Mouse (Mus musculus): ENCODE measurements around the gene Olfr1416.
A peak's percentile ranks its signal among the peaks of the same experiment; 100 is the strongest.
"Not testable (repeated sequence)": the region's sequence is repeated elsewhere in the genome, so short reads cannot be mapped to it uniquely, and the experiment has no call there.

Gene Olfr1416

DNA sequence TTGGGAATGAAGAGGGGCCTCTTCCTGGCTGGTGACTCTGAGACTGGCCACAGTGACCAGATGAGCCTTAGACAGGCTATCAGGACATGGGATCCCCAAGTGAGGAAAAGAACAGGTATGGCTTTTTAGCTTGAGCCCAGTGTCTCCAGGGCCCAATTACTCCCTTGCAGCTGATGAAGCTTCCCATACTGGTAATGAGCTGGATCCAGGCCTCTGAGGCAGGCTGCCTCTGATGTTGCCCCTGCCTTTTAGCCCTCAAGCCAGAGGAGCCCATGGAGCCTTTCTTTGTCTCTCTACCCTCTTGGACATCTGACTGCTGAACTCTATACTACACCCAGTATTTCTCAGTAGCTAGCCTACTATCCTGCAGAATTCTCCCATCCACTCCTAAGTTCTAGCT is at the start of gene Olfr1416:
Gene Olfr1416 (minus strand): TSS at position 101 of the 400 bp plus-strand sequence.
- DNase-seq = no peak

DNA sequence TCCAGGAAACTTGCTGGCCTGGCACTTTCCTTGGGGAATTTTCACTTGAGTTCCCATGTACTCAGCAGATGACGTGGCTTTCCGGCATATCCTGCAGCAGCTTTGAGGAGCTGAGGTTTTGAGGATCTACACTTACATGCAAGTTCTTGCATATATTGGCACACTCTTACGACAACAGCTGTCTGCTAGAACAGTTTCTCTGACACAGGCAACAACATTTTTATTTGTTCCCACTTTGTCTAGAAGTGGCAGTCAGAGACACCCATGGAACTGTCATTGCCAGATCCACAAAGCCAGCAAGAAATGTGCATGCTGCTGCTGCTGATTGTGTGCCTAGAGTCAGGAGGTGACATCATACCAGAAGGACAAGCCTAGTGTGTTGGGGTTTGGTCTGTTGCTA is 38.9 kb upstream of the Olfr1416 start:
- no peak for DNase-seq

- DNase-seq = peak; percentile 38
Measured at GRCm38 (mm10) chr1:92521376-92521775, 36.5 kb upstream of the Olfr1416 start.

- no peak for DNase-seq
Measured at GRCm38 (mm10) chr1:92519046-92519445, 34.1 kb upstream of the Olfr1416 start.

- no peak for DNase-seq
Measured at GRCm38 (mm10) chr1:92518561-92518960, 33.6 kb upstream of the Olfr1416 start, which contains the start of gene Olfr1414. Gene Olfr1414 (minus strand): TSS chr1:92518661.

DNA sequence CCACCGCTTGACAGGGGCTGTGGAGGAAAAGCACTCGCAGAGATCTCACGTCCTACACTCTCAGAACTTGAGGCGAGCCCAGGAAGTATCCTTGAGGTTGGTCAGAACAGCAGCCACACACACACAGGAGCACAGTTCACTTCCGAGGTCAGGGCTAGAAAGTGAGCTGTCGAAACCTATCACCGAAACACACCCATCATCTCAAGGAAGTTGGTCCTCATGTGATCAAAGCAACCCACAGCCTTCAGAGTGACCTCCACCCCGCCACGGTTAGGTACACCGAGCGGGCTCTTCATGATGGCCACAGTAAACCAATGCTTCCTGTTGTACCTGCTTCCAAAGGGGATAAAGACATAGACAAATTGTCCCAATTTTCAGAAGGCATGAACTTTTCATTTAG is 30.5 kb upstream of the Olfr1416 start:
- DNase-seq = no peak

DNA sequence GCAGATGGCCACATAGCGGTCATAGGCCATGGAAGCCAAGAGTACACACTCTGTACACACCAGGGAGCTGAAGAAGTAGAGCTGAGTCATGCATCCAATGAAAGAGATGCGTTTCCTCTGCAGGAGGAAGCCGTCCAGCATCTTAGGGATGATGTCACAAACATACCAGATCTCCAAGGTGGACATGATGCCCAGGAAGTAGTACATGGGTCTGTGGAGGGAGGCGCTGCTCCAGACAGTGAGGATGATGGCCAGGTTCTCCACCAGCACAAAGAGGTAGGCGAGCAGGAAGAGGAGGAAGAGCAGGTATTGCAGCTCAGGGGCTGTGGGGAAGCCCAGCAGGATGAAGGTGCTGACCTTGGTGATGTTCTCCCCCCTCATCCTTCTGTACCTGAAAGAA is 26.7 kb upstream of the Olfr1416 start:
- not testable (repeated sequence) for DNase-seq

DNA sequence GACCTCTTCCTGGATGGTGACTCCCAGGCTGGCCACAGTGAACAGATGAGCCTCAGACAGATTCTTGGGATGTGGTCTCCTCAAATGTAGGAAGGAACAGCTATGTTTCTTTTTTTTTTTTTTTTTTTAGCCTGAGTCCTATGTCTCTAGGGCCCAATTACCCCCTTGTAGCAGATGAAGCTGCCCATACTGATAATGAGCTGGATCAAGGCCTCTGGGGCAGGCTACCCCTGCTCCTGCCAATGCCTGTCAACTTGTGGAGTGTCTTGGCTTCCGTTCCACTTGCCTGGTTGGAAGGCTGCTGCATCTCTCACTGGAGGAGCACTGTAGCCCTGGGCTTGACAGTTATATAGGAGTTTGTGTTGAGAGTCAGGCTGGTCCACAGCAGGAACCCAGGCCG is 11.1 kb upstream of the Olfr1416 start, which contains the start of gene Olfr1415:
Gene Olfr1415 (minus strand): TSS at position 101 of the 400 bp plus-strand sequence.
- DNase-seq = no peak

DNA sequence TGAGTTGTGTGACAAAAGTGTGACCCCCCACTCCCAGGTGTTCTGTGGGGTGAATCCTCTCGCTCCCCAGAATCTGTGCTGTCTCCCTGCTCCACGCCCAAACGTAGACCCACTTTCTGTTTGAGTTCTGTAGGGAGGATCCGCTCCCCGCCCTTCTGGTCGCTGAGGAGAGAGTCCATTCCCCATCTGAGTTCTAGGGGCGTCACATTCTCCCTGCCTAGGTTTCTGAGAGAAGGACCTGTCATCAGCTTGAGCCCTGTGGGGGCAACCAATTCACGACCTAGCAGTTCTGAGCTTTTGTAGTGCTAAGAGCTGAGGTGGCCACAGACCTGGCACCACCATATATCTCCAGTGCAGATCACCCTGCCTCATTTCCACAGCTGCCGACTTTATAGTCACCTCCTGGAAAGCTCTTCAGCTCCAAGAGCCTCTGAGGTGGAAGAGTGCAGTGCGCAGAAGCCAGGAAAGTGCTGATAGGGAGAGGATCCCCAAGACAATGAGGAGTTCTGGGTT is 10.8 kb downstream of the Olfr1416 start:
- DNase-seq = no peak

- peak; percentile 94 for DNase-seq
Measured at GRCm38 (mm10) chr1:92473165-92474041, 11.5 kb downstream of the Olfr1416 start, which contains the start of gene Ndufa10. Gene Ndufa10 (minus strand): TSS chr1:92473860.

DNA sequence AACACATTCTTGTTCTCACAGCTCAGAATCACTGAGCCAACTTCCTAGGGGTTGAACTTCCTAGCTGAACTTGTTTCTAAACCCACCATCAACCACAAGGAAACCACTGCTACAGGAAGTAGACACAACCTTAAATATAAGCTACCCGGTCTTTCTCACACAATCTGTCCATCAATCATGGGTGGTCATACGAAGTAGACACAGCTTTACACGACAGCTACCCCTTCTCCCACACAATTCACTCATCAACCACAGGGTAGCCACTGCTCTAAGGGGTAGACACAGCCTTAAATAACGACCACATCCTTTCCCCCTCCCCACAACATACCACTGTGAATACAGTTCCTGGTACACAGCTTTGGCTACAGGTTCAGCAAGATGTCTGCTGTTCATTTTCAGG is 16.0 kb downstream of the Olfr1416 start:
- no peak for DNase-seq

DNA sequence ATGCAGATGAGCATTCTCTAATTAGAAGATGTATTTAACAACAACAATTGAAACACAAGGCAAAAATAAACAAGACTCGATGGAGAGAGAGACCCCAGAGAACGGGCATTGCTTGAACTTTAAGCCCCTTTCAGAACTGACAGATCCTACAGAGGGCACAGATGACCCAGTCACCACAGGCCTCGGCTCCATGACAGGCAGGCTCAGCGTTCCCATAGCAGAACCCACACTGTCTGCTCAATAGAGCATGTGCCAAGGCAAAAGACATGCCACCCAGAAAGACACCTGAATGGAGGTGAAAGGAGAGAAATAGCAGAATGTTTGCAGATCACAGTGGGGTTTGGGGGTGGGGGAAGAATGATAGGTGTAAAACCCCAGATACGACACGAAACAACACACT is 26.5 kb downstream of the Olfr1416 start:
- no peak for DNase-seq

GRCm38 (mm10) chr1:92457758-92458157 is 27.2 kb downstream of the Olfr1416 start:
- DNase-seq = no peak

- no peak for DNase-seq
Measured at GRCm38 (mm10) chr1:92453751-92454445, 31.0 kb downstream of the Olfr1416 start.

DNA sequence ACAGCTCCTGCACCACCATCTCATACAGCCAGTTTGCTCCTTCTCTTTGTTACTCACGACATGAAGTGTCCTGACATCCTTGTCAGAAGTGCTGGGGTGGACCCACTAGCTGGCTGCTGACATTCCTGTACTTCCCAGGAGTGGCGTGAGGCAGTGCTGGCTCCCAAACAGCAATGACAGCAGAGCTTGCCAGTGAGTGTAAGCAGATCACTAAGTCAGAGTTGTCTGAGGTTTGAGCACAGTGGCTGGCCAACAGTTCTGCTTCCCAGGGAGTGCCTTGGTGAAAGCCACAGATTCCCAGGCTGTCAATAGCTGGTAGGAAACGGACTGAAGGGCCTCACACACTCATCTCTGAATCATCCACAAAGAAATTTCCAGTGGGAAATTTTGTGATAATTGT is 36.6 kb downstream of the Olfr1416 start:
- DNase-seq = no peak

DNA sequence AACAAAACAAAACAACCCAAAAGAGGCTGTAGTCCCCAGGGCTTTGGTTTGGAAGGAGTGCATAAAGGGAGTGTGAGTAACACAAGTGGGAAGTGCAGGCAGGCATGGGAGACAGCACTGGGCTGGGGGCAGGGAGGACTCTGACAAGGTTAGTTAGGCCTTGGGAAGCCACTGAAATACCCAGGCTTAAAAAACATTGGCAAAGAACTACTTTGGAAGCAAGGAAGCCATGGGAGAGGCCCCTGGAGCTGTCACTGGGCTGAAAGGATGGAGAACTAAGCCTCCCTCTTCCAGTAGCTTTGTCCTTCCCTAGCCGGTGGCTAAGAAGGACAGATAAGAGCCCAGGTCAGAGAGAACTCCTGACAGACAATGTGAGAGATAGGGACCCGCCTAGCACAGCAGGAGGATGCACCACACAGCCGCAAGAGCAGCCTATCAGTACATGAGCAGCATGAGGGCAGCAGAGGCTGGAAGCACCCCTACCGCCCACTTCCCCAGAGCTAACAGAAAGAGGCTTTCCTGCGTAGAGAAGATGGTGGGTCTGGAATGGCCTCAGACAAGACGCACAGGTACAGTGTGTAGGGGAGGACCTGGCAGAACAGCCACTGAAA is 43.4 kb downstream of the Olfr1416 start:
- DNase-seq = no peak

GRCm38 (mm10) chr1:92440066-92440750 is 44.7 kb downstream of the Olfr1416 start:
- no peak for DNase-seq

- peak; percentile 9 for DNase-seq
Measured at GRCm38 (mm10) chr1:92437678-92438271, 47.1 kb downstream of the Olfr1416 start.

DNA sequence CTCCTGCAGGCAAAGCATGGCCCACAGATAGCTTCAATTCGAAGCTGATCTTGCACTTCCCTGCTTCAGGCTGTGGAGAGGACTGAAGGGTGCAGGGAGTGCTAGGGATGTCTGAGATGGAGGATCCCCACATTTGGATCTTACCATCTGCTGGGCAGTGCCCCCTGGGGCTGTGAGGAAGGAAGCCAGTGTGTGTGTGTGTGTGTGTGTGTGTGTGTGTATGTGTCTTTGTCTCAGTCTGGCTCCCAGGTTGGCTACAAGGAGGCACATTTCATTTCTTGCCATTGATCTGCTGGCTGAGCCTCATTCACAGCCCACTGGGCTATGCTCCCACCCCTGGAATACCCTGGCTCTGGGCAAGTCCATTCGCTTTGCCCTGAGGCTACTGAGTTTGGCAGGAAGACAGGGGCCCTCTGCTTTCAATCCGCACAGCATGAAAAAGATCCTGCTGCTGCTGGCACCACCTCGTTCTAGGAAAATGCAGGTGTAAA is 48.0 kb downstream of the Olfr1416 start:
- DNase-seq = no peak

DNA sequence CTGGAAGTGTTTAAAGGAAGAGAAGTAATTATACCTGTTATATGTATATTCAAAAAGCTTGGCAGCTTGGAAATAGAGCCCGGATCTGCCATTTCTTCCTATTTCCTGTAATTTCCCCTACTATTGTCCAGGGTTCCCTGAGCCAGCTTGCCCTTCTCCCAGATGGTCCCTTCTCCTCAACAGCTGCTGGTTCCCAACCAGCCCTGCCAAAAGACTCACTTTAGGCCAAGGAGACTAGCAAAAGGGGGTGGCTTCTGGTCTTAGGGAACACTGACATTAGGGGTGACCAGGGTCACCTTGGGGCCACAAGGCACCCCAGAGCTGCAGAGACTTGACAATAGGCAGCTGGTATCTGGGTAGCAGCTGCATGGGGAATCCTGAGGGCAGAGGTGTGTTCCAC is 49.9 kb downstream of the Olfr1416 start:
- DNase-seq = no peak

DNA sequence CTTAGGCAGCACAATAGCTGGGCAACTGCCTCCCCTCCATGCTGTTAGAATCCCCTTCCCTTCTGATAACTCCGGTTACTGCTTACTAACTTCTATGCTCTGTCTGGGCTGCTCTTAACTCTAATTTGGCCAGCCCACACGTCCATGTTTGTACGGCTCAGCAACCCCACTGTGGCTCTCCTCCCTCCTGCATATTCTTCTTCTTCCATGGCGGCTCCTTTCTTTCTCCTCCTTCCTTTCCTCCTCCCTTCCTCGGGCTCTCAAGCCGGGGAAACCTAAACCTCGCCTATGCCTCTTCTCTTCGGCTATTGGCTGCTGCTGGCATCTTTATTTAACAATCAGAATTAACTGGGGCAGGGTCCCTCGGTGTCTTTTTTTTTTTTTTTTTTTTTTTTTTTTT is 52.1 kb downstream of the Olfr1416 start:
- DNase-seq = no peak

GRCm38 (mm10) chr1:92432098-92432497 is 52.8 kb downstream of the Olfr1416 start:
- no peak for DNase-seq

All from kidney, postnatal 14 days (tissue).